Mouse (Mus musculus) thymus, postnatal 0 days (tissue): Measurements from ENCODE around the gene Acot3. TPM values are rescaled to one million over a fixed set of nuclear protein-coding genes. Genes with fewer than 3 reads are reported as not detected.
A peak's percentile ranks its signal among the peaks of the same experiment; 100 is the strongest.
"Not testable (repeated sequence)": the region's sequence is repeated elsewhere in the genome, so short reads cannot be mapped to it uniquely, and the experiment has no call there.

ENCODE experiments used
- DNase-seq: peaks from one replicate; pipeline ENCODE4 v3.0.0-alpha.2; 2015; ENCODE audit warnings: low spot score
- polyA plus RNA-seq: library from polyadenylated mRNA; unstranded; fragments of >200 nt; fragmentation: Nextera tagmentation; extraction: Ambion mirVana; gene quantifications from 2 replicates; pipeline ENCODE4 v1.2.1, GENCODE M21; 2015

The Acot3 gene
- polyA plus RNA-seq = not detected in 2 replicates

GRCm38 (mm10) chr12:84051937-84052474, at the start of gene Acot3:
Acot3 (plus strand) TSS chr12:84052144.
- no peak for DNase-seq

GRCm38 (mm10) chr12:84003866-84004265, 48.1 kb upstream of the Acot3 start:
- DNase-seq = no peak

DNA sequence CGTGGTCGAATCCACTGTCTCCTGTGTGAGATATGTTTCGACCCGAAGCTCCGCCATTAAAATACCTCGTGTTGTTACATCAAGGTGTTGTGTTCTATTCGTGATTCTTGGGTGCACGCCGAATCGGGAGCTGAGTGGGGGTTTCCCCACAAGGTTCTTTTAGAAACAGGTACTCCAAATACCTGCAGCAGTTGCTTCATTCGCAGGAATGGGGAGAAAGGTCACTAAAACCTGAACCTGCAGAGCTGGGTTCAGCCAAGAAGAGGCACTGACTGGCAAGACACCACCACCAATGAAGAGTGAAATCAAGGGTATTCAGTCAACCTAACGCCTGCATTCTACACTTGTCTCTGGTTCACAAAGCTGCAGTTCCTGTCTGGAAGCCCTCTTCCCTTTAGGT, 43.7 kb upstream of the Acot3 start:
- DNase-seq = no peak

DNA sequence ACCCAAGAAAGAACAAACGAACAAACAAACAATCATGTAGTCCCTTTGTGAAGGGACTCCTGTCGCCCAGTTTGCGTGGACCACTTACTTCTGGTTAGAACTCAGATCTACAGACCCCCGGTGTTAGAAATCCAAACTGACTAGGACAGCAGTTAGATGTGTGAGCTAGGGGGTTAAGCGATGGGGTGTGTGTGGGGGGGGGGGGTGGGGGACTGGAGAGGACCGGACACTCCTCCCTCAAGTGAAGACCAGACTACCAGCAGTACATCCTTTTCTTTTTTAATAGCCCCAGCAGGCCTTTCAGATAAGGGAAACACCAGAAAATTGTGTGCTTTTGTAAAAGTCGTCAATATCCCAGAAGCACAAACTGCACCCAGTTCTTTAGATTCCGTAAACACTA, 43.2 kb upstream of the Acot3 start:
- no peak for DNase-seq

DNA sequence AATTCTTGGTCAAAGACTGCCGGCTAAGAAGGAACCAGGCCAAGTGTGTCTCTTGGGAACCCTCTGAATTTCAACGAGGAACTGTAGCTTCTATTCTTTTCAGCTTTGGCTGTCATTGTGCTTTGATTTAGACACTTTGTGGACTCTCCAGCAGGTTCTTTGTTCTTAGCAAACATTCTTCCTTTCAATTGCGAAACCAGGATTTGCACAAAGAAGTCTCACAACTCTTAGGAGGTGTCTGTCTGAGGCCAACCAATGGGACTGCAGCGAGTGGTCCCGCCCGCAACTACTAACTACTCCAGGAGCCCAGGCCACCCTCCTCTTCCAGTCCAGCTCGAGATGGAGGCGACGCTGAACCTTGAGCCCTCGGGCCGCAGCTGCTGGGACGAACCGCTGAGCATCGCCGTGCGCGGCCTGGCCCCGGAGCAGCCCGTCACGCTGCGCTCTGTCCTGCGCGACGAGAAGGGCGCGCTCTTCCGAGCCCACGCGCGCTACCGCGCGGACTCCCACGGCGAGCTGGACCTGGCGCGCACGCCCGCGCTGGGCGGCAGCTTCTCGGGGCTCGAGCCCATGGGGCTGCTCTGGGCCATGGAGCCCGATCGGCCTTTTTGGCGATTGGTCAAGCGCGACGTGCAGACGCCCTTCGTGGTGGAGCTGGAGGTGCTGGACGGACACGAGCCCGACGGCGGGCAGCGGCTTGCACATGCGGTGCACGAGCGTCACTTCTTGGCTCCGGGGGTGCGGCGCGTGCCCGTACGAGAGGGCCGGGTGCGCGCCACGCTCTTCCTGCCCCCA, 42.6 kb upstream of the Acot3 start, which contains the start of gene Acot1:
Acot1 (plus strand) TSS at position 320 of the 795 bp plus-strand sequence.
- DNase-seq = peak; percentile 30

GRCm38 (mm10) chr12:84010201-84010600, 41.7 kb upstream of the Acot3 start:
- DNase-seq = no peak

DNA sequence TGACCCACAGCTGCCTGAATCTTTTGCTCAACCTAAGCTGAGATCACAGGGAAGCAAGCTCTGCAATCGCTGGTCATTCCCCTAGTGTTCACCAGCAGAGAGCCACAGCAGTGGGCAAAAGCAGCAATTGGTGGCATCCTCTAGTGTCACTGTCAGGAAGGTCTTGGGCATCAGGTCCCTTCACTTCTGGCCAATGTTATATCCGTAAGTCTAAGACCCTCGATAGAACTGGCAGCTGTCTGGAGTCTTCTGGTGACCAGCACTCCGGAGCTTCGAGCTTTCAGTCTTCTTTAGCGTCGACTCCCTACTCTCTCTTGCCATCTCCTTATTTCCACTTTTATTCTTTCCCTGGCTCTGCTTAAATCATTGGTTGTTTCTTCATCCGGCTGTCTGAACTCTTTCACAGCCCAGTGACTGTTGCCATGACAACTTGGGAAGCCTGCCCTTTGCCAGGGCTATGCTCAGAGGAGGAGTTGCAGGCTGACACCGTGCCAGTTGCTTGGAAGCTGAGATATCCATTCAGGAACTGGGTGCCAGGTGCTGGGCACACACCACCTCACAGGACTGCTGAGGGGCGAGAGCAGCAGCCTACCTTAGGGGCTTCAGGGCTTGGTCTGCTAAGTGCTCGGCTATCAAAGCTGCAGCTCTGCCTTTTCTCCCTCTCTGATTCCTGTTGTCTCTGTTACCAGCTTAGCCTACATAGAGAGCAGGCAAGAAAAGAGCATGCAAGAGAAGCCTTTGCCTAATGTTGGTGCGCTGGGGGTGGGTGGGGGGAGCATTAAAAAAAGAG, 40.5 kb upstream of the Acot3 start:
- no peak for DNase-seq

GRCm38 (mm10) chr12:84013130-84013529, 38.8 kb upstream of the Acot3 start:
- DNase-seq = no peak

- no peak for DNase-seq
These were observed 38.2 kb upstream of the Acot3 start for GRCm38 (mm10) chr12:84013701-84014100.

- not testable (repeated sequence) for DNase-seq
These were observed 31.4 kb upstream of the Acot3 start for GRCm38 (mm10) chr12:84020528-84020927.

DNA sequence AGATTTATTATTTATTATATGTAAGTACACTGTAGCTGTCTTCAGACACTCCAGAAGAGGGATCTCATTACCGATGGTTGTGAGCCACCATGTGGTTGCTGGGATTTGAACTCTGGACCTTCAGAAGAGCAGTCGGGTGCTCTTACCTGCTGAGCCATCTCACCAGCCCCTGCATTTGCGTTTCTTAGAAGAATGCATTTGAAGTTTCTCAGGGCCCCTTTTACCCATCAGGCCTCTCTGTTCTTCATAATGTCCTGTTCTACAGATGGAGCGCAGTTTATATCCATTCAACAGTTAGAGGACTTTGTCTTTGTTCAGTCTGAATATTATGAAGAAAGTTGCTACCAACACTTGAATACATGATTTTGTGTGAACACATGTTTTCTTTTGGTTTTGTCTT, 29.7 kb upstream of the Acot3 start:
- DNase-seq = not testable (repeated sequence)

- DNase-seq = no peak
These were observed 28.7 kb upstream of the Acot3 start for GRCm38 (mm10) chr12:84023052-84023745.

GRCm38 (mm10) chr12:84025888-84026287, 26.1 kb upstream of the Acot3 start:
- no peak for DNase-seq

GRCm38 (mm10) chr12:84028328-84028727, 23.6 kb upstream of the Acot3 start:
- not testable (repeated sequence) for DNase-seq

GRCm38 (mm10) chr12:84029043-84029442, 22.9 kb upstream of the Acot3 start:
- not testable (repeated sequence) for DNase-seq

- peak; percentile 62 for DNase-seq
These were observed 21.1 kb upstream of the Acot3 start for GRCm38 (mm10) chr12:84030659-84031332.

DNA sequence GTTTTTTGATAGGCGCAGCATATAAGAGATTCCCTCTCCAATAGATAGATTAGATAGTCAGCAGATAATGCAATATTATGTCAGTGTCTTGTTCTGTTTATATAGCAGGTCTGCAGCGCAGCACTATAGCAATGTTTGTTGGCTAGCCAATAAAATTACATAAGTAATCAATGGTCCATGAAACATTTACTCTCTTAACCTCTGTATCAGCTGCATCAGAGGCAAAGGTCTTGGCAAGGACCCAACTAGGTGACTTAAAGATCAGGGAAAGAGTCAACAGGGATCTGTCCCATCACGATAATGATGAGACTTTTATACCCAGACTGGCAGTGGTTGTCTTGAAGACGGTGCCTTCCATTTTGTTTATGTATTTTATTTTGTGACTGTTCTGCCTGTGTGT, 19.1 kb upstream of the Acot3 start:
- DNase-seq = no peak

GRCm38 (mm10) chr12:84033302-84033701, 18.6 kb upstream of the Acot3 start:
- DNase-seq = not testable (repeated sequence)

DNA sequence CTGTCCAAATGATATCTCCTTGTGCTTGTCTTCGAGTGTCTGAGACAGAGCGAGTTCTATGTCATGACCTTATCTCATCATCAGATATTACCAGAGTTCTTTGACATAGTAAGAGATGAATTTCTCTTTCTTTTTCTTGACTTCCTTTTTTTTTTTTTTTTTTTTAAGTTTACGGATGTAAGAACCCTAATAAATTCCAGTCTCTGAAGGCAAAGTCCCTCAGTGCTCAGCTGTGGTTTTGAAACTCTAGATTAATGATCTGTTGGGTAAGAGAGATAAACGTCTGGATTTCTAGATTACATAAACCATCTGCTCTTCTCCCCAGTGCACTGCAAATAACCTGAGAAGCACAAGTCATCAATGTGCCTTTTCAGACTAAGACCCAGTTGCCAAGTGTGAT, 17.8 kb upstream of the Acot3 start:
- no peak for DNase-seq

GRCm38 (mm10) chr12:84038241-84038640, 13.7 kb upstream of the Acot3 start, which contains the start of gene Acot4:
Acot4 (plus strand) TSS chr12:84038379.
- DNase-seq = not testable (repeated sequence)

DNA sequence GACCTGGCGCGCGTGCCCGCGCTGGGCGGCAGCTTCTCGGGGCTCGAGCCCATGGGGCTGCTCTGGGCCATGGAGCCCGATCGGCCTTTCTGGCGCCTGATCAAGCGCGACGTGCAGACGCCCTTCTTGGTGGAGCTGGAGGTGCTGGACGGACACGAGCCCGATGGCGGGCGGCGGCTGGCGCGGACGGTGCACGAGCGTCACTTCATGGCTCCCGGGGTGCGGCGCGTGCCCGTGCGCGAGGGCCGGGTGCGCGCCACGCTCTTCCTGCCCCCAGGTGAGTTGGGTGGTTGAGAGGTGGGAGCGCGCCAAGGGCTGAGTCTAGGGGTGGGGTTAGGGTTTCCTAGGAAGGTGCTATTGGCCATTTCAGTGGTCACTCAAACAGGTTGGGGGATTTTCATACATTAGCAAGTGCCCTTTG, 13.2 kb upstream of the Acot3 start, which contains the start of gene Gm49366:
Gm49366 (plus strand) TSS at position 245 of the 421 bp plus-strand sequence.
- not testable (repeated sequence) for DNase-seq
